Mouse (Mus musculus) adrenal gland, adult (tissue): ENCODE data around the gene Itpr2.

Experiments used
- DNase-seq, 2 experiments: peaks; one replicate each; pipeline ENCODE4 v3.0.0; 2022 to 2023; ENCODE audit warnings: low spot score in 1 of 2; ENCODE audit not compliant: inconsistent age in 2 of 2

The Itpr2 gene

GRCm38 (mm10) chr6:146501866-146502804 is at the start of gene Itpr2:
Gene Itpr2, minus strand, starts transcription at chr6:146502223.
- DNase-seq: peak; percentile 95 to 98

GRCm38 (mm10) chr6:146551326-146551725 is 49.3 kb upstream of the Itpr2 start:
- DNase-seq: no peak

DNA sequence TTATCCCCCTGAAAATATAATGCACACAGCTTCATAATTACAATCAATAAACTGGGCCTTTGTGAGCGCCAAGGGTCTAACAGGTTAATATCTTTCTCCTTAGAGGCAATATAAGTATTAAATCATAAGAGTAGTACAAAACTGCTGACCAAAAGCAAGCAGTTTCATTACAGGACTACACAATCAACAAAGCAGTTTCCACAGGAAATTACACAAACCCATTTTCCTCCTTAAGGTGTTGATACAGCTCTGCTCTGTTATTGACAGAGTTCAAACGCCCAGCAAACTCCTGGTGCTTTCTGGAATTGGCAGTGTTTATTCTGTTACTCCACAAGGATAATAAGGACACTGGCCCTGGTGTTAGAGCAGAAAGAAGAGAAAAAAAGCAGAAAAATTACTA is 48.4 kb upstream of the Itpr2 start:
- DNase-seq: no peak

DNA sequence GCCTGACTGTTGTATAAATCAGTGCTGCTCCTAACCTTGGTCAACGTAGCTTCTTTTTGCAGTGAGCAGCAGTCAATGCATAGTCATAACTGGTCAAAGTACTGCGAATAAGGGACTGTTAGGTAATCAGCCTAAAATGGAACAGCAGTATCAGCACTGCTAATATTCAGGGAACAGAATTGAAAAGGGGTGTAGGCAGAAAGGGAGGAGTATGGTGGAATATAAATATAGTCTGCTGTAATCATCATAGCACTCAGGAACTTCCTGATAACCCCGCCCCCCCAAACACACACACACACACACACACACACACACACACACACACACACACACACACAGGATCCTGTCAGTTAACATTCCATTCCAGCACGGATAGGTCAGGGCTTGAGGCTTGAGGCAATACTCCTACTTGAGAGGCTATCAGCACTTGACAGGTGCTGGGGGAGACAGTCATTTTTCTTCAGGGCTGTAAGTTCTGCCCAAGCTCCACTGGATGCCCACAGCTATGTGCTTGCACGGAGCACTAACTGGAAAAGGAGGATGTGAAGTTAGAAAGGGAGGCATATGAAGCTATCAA is 43.4 kb upstream of the Itpr2 start:
- DNase-seq: no peak

DNA sequence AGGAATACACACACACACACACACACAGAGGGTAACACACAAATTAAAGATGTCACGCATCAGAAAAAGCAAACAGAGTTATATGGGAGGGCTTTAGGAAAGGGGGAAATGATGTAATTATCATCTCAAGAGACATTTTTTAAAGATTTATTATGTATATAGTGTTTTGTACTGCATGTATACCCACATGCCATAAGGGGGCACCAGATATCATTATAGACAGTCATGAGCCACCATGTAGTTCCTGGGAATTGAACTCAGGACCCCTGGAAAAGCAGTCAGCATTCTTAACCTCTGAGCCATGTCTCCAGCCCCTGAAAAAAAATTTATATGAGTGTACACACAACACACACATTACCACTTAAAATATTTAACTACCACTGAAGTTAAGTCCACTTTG is 42.6 kb upstream of the Itpr2 start:
- no peak for DNase-seq

GRCm38 (mm10) chr6:146540386-146540785 is 38.4 kb upstream of the Itpr2 start:
- DNase-seq: peak; percentile 24 to 66

DNA sequence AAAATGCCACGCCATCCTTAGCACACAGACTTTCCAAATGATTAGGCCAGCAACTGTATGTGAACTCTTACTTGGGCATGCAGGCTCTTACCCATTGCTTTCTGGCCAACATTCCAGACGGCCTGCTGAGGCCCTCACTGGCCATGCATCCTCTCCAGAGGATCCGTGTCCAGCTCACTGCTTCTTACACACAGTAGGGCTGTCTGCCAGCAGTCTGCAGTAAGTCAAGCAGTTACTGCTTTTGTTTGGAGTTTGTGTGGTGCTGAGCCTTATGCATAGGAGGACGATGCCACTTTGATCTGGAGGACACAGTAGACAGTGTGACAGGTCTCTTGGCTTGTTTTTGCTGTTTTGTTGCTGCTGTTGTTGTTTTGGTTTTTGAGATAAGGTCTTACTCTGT is 36.6 kb upstream of the Itpr2 start:
- no peak for DNase-seq

GRCm38 (mm10) chr6:146538071-146538470 is 36.0 kb upstream of the Itpr2 start:
- no peak for DNase-seq

GRCm38 (mm10) chr6:146537111-146537510 is 35.1 kb upstream of the Itpr2 start:
- DNase-seq: no peak

DNA sequence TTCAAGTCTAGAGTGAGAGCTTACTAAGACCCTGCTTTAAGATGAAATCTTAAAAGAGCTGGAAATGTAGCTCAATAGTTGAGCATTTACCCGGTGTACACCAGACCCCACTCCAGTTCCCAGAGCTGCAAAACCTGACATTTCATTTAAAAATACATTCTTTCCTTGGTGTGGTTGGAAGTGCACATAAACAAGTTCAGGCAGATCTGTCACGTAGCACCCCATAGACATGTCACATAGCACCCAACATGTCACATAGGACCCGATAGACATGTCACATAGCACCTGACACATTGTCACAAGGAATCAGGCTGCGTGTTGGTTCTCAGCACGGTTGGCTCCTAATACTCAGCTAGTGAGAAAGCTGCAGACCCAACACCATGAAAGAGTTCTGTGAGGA is 33.5 kb upstream of the Itpr2 start:
- DNase-seq: no peak

DNA sequence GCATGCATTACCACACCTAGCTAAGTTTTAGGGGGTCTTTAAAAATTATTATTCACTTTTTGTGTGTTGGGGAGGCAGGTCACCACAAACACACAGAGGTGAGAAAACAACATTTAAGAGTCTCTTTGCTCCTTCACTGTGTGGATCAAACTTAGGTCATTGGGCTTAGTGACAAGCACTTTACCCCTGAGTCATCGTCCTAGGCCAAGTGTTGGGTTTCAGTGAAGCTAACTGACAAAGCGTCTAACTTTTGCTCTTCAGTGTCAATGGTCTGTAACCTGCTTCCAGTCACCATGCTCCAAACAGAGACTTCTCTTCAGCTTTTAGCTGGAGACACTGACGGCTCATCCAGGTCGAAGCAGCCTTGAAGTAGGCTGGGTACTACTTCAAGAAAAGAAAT is 31.1 kb upstream of the Itpr2 start:
- DNase-seq: no peak

GRCm38 (mm10) chr6:146530769-146531168 is 28.7 kb upstream of the Itpr2 start:
- peak; percentile 30 to 56 for DNase-seq

DNA sequence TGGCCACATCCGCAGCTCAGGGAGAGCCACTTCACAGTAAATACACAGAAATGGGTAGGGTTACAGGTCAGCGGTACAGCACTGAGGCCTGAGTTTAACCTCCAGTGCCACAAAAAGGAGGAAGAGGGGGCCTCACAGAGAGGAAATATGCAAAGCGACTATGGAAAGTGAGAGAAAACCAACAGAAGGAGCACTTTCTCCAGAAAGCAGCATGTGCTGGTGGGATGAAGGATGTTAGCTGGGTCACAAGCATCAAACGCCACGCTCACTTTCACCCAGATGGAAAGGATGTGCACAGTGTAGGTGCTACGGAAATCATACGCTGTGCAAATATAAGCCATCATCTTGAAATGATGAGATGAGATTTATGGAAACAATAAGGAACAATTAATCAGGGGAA is 28.3 kb upstream of the Itpr2 start:
- DNase-seq: no peak

- no peak for DNase-seq
Measured at GRCm38 (mm10) chr6:146527537-146527936, 25.5 kb upstream of the Itpr2 start.

- no peak for DNase-seq
Measured at GRCm38 (mm10) chr6:146525500-146525899, 23.5 kb upstream of the Itpr2 start.

DNA sequence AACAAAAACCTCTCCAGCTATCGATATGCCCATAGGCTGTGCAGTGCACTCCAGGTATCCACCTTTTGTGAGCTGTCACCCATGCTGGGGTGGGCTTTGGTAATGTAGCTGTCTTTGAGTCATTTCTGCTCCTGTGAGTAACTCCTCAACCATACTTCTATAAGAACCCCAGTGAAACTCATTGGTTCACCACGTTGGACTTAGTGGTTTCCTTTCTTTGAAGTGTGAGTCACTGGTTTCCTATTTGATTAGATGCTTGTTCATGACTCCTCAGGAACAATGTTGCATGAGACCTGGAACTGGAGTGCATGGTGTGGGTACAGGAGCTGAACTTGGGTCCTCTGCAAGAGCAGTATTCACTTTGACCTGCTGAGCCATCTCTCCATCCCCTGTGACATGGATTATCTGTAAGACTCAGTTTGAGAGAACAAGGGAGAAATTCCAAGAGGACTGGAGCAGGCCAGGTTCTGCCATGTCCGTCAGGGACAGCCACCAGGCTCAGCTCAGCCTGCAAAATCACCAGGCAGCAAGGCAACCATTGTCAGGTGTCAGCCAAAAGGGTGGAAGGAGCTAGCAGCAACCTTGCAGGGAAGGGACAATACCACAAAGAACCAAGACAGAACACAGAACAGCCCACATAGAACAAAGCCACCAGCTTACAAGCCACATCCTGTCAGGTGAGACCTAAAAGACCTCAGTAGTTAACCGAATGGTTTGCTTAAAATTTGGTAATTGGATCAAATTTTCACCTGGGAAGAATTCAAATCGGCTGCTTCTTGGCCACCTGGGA is 19.6 kb upstream of the Itpr2 start:
- DNase-seq: no peak

- DNase-seq: no peak
Measured at GRCm38 (mm10) chr6:146519019-146519418, 17.0 kb upstream of the Itpr2 start.

- DNase-seq: no peak
Measured at GRCm38 (mm10) chr6:146515936-146516335, 13.9 kb upstream of the Itpr2 start.

- DNase-seq: no peak
Measured at GRCm38 (mm10) chr6:146514531-146514948, 12.5 kb upstream of the Itpr2 start.

GRCm38 (mm10) chr6:146513899-146514298 is 11.9 kb upstream of the Itpr2 start:
- no peak for DNase-seq

DNA sequence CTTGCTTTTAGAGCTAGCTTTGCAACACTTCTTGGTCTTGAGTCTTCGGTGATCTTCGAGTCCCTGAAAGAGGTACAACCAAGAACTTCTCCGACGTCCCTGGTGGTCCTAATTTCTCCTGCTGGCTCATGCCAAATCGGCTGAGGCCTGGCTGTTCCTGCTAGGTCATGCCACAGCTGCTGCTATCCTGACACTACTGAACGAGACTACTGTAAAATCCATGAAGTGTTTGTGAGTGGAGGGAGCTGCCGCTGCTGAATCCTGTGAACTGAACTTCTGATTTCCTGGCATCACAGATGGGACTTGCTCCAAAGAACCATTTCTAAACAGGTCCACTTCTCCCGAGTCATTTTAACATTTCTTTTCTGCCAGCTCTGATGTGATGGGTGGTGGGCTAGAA is 11.4 kb upstream of the Itpr2 start:
- no peak for DNase-seq

DNA sequence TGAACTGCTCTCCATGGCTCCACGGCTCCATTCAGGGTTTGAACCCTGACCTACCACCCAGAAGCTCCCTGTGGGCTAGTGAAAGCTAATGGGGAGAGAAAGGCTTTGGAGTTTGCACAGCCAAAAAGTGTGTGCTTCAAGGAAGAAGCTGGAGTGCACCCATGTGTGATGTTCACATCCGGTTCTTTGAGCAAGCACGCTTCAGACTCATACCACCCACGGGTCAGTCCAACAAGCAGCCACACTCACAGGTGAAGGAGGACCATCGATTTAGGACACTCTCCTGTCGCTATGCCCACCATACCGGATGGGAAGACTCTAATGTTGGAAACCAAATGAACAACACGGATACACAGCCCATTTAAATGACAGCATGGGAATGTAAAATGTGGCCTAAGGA is 9.5 kb upstream of the Itpr2 start:
- no peak for DNase-seq
